Mouse (Mus musculus) kidney, postnatal 0 days (tissue): ENCODE results near the gene Plod1. TPM values are rescaled to one million over a fixed set of nuclear protein-coding genes. Genes with fewer than 3 reads are reported as not detected.

Source experiments
- ATAC-seq: fragments of 200-750 bp; cut with Nextera tagmentation; replicated peaks from 2 replicates; pipeline ENCODE4 v1.8.0; 2017; ENCODE audit warnings: low read depth, moderate number of reproducible peaks, moderate TSS enrichment, moderate library complexity; ENCODE audit not compliant: low FRiP score
- DNase-seq: peaks from one replicate; pipeline ENCODE4 v3.0.0-alpha.2; 2016; ENCODE audit warnings: low spot score
- H3K27ac ChIP-seq: fragments of 300-500 bp; sonication (generic); 2 replicates; pipeline ENCODE4 v1.5.1; 2014; ENCODE audit warnings: mild to moderate bottlenecking
- H3K27me3 ChIP-seq: fragments of 300-500 bp; sonication (generic); 2 replicates; pipeline ENCODE4 v1.6.1; 2014; ENCODE audit warnings: low read length, mixed read lengths; ENCODE audit not compliant: insufficient read depth
- H3K36me3 ChIP-seq: fragments of 300-500 bp; sonication (generic); 2 replicates; pipeline ENCODE4 v1.6.1; 2014; ENCODE audit warnings: low read length, mixed read lengths; ENCODE audit not compliant: insufficient read depth
- H3K4me1 ChIP-seq: fragments of 300-500 bp; sonication (generic); replicated peaks from 2 replicates; pipeline ENCODE4 v1.6.1; 2014; ENCODE audit warnings: antibody characterized with exemption, low read length, mixed read lengths; ENCODE audit not compliant: insufficient read depth
- H3K4me2 ChIP-seq: fragments of 300-500 bp; sonication (generic); 2 replicates; pipeline ENCODE4 v1.6.1; 2014; ENCODE audit warnings: mild to moderate bottlenecking, low read length, moderate library complexity, mixed read lengths
- H3K4me3 ChIP-seq: fragments of 300-500 bp; sonication (generic); replicated peaks from 2 replicates; pipeline ENCODE4 v1.5.1; 2014; ENCODE audit warnings: low read depth, low read length
- H3K9ac ChIP-seq: fragments of 300-500 bp; sonication (generic); 2 replicates; pipeline ENCODE4 v1.6.1; 2014; ENCODE audit warnings: low read depth, low read length
- H3K9me3 ChIP-seq: fragments of 300-500 bp; sonication (generic); replicated peaks from 2 replicates; pipeline ENCODE4 v1.6.1; 2016; ENCODE audit warnings: low read length, inconsistent platforms, mixed read lengths
- CTCF ChIP-seq: IDR thresholded peaks from 2 replicates; pipeline ENCODE4 v1.5.1; 2016; ENCODE audit warnings: antibody characterized with exemption, low read depth, mild to moderate bottlenecking, moderate library complexity
- WGBS: fragments of 180-500 bp; shearing (Covaris S2); extraction: QIAGEN DNeasy Blood & Tissue Kit; methylation state at CpG from one replicate; pipeline ENCODE4 v1.1.7; 2014; 5-methylcytosine and 5-hydroxymethylcytosine counted together
- polyA plus RNA-seq: library from polyadenylated mRNA; unstranded; fragments of >200 nt; fragmentation: Nextera tagmentation; extraction: Ambion mirVana; gene quantifications from 2 replicates; pipeline ENCODE4 v1.2.1, GENCODE M21; 2015

Gene Plod1
- polyA plus RNA-seq, 1 experiment from 2014 or later: 38.1 TPM

- H3K27me3 ChIP-seq: no peaks in the 10 kb centered on the region
- H3K9ac ChIP-seq: 0 out of 2 replicates have a peak overlapping the region, but pooled peaks have one; percentile 15
- WGBS: 32% methylated on average over 9 of the region's 9 CpGs
- H3K27ac ChIP-seq: peak overlapping the region; percentile 81
- peak overlapping the region; percentile 8; the same call in 1 of the 2 replicates for H3K4me3 ChIP-seq
- peaks cover 35% of the 10 kb centered on the region for H3K4me1 ChIP-seq
- ATAC-seq: no peak
- no peaks in the 10 kb centered on the region for H3K9me3 ChIP-seq
- DNase-seq: peak; percentile 37
- TF ChIP-seq CTCF: no peak
- peaks cover 6% of the 10 kb centered on the region; the same call in 1 of the 2 replicates for H3K36me3 ChIP-seq
- H3K4me2 ChIP-seq: peak overlapping the region; percentile 95
Measured at GRCm38 (mm10) chr4:147940111-147940510, 3.5 kb upstream of the Plod1 start.

- no peak for TF ChIP-seq CTCF
- no peaks in the 10 kb centered on the region for H3K36me3 ChIP-seq
- H3K4me3 ChIP-seq: no peak overlapping the region
- DNase-seq: peak; percentile 74
- ATAC-seq: no peak
- H3K9ac ChIP-seq: 0 out of 2 replicates have a peak overlapping the region, but pooled peaks have one; percentile 5
- peaks cover 44% of the 10 kb centered on the region for H3K4me1 ChIP-seq
- no peaks in the 10 kb centered on the region for H3K27me3 ChIP-seq
- peak overlapping the region; percentile 81 for H3K27ac ChIP-seq
- H3K4me2 ChIP-seq: no peak overlapping the region
- H3K9me3 ChIP-seq: no peaks in the 10 kb centered on the region
- WGBS: 25% methylated on average over 14 of the region's 14 CpGs
Measured at GRCm38 (mm10) chr4:147938148-147939096, 1.9 kb upstream of the Plod1 start.

GRCm38 (mm10) chr4:147937486-147937885 lies 919 bp upstream of the Plod1 start:
- WGBS: 70% methylated on average over 5 of the region's 5 CpGs
- H3K27me3 ChIP-seq: no peaks in the 10 kb centered on the region
- no peak overlapping the region for H3K4me2 ChIP-seq
- TF ChIP-seq CTCF: no peak
- DNase-seq (no peak), ATAC-seq (no peak)
- H3K9ac ChIP-seq: no peak overlapping the region
- H3K27ac ChIP-seq: peak overlapping the region; percentile 81; the same call in 1 of the 2 replicates
- H3K36me3 ChIP-seq: no peaks in the 10 kb centered on the region
- H3K4me1 ChIP-seq: peaks cover 35% of the 10 kb centered on the region
- H3K4me3 ChIP-seq: no peak overlapping the region
- H3K9me3 ChIP-seq: no peaks in the 10 kb centered on the region

- 45% methylated on average over 3 of the region's 3 CpGs for WGBS
- no peaks in the 10 kb centered on the region for H3K36me3 ChIP-seq
- 0 out of 2 replicates have a peak overlapping the region, but pooled peaks have one; percentile 73 for H3K27ac ChIP-seq
Measured at GRCm38 (mm10) chr4:147937021-147937420, 454 bp upstream of the Plod1 start.

GRCm38 (mm10) chr4:147935904-147936303 lies 663 bp downstream of the Plod1 start:
- WGBS: 19% methylated on average over 9 of the region's 9 CpGs
- Histone ChIP-seq H3K9ac (peak overlapping the region; percentile 71), H3K36me3 (no peaks in the 10 kb centered on the region), H3K4me2 (peak overlapping the region; percentile 92), H3K27me3 (no peaks in the 10 kb centered on the region), H3K4me3 (peak overlapping the region; percentile 75), H3K27ac (no peak overlapping the region), H3K9me3 (no peaks in the 10 kb centered on the region), H3K4me1 (peaks cover 23% of the 10 kb centered on the region)
- DNase-seq (no peak), ATAC-seq (no peak)
- no peak for TF ChIP-seq CTCF

More at GRCm38 (mm10) chr4:147937021-147937420, 454 bp upstream of the Plod1 start:
- peak overlapping the region; percentile 71; the same call in 1 of the 2 replicates for H3K9ac ChIP-seq
- peak overlapping the region; percentile 92 for H3K4me2 ChIP-seq
- H3K27me3 ChIP-seq: no peaks in the 10 kb centered on the region
- H3K9me3 ChIP-seq: no peaks in the 10 kb centered on the region
- H3K4me1 ChIP-seq: peaks cover 30% of the 10 kb centered on the region
- DNase-seq: no peak
- TF ChIP-seq CTCF: no peak
- no peak for ATAC-seq
- H3K4me3 ChIP-seq: peak overlapping the region; percentile 75

GRCm38 (mm10) chr4:147934611-147935010 lies 2.0 kb downstream of the Plod1 start:
- Histone ChIP-seq H3K4me2 (peak overlapping the region; percentile 2; the same call in 1 of the 2 replicates), H3K9me3 (no peaks in the 10 kb centered on the region), H3K9ac (no peak overlapping the region), H3K4me1 (peaks cover 23% of the 10 kb centered on the region), H3K27ac (no peak overlapping the region), H3K36me3 (no peaks in the 10 kb centered on the region), H3K4me3 (no peak overlapping the region), H3K27me3 (no peaks in the 10 kb centered on the region)
- ATAC-seq (no peak), DNase-seq (no peak)
- 76% methylated on average over 4 of the region's 4 CpGs for WGBS
- TF ChIP-seq CTCF: no peak
